Mouse (Mus musculus) brain, embryonic 14.5 days (tissue): ENCODE results near the gene Dhrs13. TPM values are rescaled to one million over a fixed set of nuclear protein-coding genes. Genes with fewer than 3 reads are reported as not detected.
"Not testable (repeated sequence)": the region's sequence is repeated elsewhere in the genome, so short reads cannot be mapped to it uniquely, and the experiment has no call there.

Source experiments
- DNase-seq: peaks from one replicate; pipeline ENCODE4 v3.0.0-alpha.2; 2011; ENCODE audit warnings: low read depth
- CTCF ChIP-seq: fragments of 200-500 bp; IDR thresholded peaks from 2 replicates; pipeline ENCODE4 v1.5.1; 2012; ENCODE audit warnings: inconsistent platforms, mild to moderate bottlenecking, moderate library complexity, borderline replicate concordance; ENCODE audit not compliant: insufficient read depth, insufficient read length; ENCODE audit errors: extremely low read depth
- POLR2A ChIP-seq: fragments of 200-500 bp; IDR thresholded peaks from 2 replicates; pipeline ENCODE4 v1.6.1; 2012; ENCODE audit warnings: mild to moderate bottlenecking, inconsistent platforms, borderline replicate concordance; ENCODE audit not compliant: poor library complexity, insufficient read depth, insufficient read length, severe bottlenecking; ENCODE audit errors: extremely low read depth
- polyA plus RNA-seq: library from polyadenylated mRNA; depleted of rRNA; stranded (reverse); fragments of >200 nt; gene quantifications from 2 replicates; pipeline ENCODE4 v1.2.3, GENCODE M21; 2012

The Dhrs13 gene
- polyA plus RNA-seq, 1 experiment = 38.7 TPM

GRCm38 (mm10) chr11:78029240-78029639, 2.8 kb upstream of the Dhrs13 start:
- TF ChIP-seq POLR2A (no peak), CTCF (no peak)
- DNase-seq = no peak

GRCm38 (mm10) chr11:78030600-78030999, 1.5 kb upstream of the Dhrs13 start:
- TF ChIP-seq CTCF (no peak), POLR2A (no peak)
- no peak for DNase-seq

GRCm38 (mm10) chr11:78031389-78031788, 691 bp upstream of the Dhrs13 start:
- TF ChIP-seq POLR2A (no peak), CTCF (no peak)
- DNase-seq = no peak

GRCm38 (mm10) chr11:78032809-78033195, 722 bp downstream of the Dhrs13 start:
- TF ChIP-seq CTCF (no peak), POLR2A (no peak)
- DNase-seq = peak; percentile 61

GRCm38 (mm10) chr11:78033931-78034617, 2.0 kb downstream of the Dhrs13 start:
- DNase-seq = no peak
- TF ChIP-seq CTCF (no peak), POLR2A (no peak)

- DNase-seq = no peak
- TF ChIP-seq CTCF (no peak), POLR2A (no peak)
Measured at GRCm38 (mm10) chr11:78036791-78037190, 4.7 kb downstream of the Dhrs13 start.

GRCm38 (mm10) chr11:78037831-78038752, 6.0 kb downstream of the Dhrs13 start, which contains the start of gene Flot2:
Gene Flot2 (plus strand): TSS chr11:78037931.
- peak; percentile 75 for DNase-seq

GRCm38 (mm10) chr11:78040878-78041277, 8.8 kb downstream of the Dhrs13 start:
- TF ChIP-seq POLR2A (no peak), CTCF (peak; percentile 10; the same call in 1 of the 2 replicates)
- DNase-seq = no peak

More at GRCm38 (mm10) chr11:78037831-78038752, 6.0 kb downstream of the Dhrs13 start, which contains the start of gene Flot2:
- no peak for TF ChIP-seq CTCF
- TF ChIP-seq POLR2A = peak; percentile 88

GRCm38 (mm10) chr11:78042290-78042870, 10.3 kb downstream of the Dhrs13 start:
- not testable (repeated sequence) for DNase-seq

- DNase-seq = peak; percentile 59
- TF ChIP-seq POLR2A = no peak
Measured at GRCm38 (mm10) chr11:78044758-78045251, 12.7 kb downstream of the Dhrs13 start.

- DNase-seq = not testable (repeated sequence)
Measured at GRCm38 (mm10) chr11:78048637-78049036, 16.6 kb downstream of the Dhrs13 start.

GRCm38 (mm10) chr11:78053078-78053477, 21.0 kb downstream of the Dhrs13 start:
- no peak for DNase-seq
- no peak for TF ChIP-seq CTCF

- TF ChIP-seq CTCF = no peak
- TF ChIP-seq POLR2A = no peak
- no peak for DNase-seq
Measured at GRCm38 (mm10) chr11:78056946-78057345, 24.9 kb downstream of the Dhrs13 start.
